Mouse (Mus musculus): ENCODE measurements around the gene Cnot4.
"Not testable (repeated sequence)": the region's sequence is repeated elsewhere in the genome, so short reads cannot be mapped to it uniquely, and the experiment has no call there.

Cnot4 gene

GRCm38 (mm10) chr6:35133579-35134488, at the start of gene Cnot4:
TSS of gene Cnot4 (minus strand) at chr6:35133724.
- peak; percentile 98 for DNase-seq (ENCODE audit: low spot score)

GRCm38 (mm10) chr6:35179299-35179698, 45.8 kb upstream of the Cnot4 start:
- not testable (repeated sequence) for DNase-seq (ENCODE audit: low spot score)

DNA sequence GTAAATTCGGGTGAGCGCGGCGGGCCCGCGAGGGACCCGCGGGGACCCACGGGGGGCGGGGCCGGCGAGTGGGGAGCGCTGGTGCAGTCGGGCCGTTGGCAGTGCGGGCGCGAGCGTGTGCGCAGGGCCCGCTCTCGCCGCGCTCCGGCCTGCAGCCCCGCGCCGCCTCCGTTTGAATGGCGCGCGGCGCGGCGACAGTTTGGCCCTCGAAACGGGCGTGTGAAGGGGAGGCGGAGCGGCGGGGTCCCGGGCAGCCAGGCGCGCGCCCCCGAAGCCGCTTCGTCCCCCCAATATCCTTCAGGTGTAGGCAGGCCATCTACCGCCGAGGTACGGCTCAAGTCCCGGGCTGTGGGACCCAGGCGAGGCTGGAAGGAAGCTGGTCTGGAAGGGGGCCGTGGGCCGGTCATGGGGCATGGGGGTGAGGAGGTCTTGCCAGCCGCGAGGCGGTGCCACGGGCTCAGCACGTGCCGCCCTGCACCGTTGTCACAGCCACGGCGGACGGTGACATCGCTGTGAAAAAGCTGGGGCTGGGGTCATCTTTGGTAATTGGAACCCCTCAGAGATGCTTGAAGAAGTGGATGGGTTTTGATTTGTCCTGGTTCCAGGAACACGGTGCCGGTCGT, 44.2 kb upstream of the Cnot4 start:
- peak; percentile 71 for DNase-seq (ENCODE audit: low spot score)

DNA sequence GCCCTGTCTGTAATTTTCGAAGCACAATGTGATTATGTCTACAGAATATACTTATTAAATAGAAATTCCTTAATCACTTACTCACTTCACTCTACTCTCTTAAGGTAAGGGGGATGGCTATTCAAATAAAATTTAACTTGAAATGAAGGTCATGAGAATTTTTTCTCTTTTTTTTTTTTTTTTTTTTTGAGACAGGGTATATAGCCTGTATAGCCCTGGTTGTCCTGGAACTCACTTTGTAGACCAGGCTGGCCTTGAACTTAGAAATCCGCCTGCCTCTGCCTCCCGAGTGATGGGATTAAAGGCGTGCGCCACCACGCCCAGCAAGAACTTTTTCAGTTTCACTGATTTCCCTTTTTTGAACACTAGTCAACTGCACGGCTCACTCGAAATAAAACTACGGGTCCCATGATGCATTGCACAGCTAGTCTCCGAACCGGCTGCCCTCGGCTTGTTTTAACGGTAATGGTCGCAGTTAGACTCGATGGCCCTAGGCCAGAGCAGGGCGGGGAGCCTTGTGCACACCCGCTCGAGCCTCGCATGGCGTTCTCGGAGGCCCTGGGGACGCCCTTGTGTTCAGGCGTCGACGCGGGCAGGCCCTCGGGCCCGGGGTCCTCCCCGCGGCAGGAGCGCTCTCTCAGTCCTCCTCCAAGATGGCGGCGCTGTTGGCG, 43.6 kb upstream of the Cnot4 start, which contains the start of gene Nup205:
TSS of gene Nup205 (plus strand) at position 443 of the 671 bp plus-strand sequence.
- DNase-seq (ENCODE audit: low spot score): peak; percentile 85

DNA sequence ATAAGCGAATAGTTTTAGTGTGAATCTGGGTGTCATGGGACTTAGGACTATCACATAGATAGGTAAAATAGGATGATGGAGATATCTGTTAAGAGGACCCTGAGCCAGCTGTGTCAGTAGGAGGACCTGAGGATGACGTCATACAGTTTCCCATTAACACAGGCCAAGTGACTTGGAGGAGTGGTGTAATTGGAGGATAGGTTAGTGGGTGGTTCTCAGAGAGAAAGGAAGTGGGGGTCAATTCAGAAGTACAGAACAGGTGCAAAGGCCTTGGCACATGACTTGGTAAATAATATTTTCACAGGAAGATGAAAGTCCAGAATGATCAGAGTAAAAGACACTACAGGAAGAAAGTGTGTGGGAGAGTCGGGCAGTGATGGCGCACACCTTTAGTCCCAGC, 39.7 kb upstream of the Cnot4 start:
- DNase-seq (ENCODE audit: low spot score): no peak

GRCm38 (mm10) chr6:35172028-35172427, 38.5 kb upstream of the Cnot4 start:
- DNase-seq (ENCODE audit: low spot score): not testable (repeated sequence)

DNA sequence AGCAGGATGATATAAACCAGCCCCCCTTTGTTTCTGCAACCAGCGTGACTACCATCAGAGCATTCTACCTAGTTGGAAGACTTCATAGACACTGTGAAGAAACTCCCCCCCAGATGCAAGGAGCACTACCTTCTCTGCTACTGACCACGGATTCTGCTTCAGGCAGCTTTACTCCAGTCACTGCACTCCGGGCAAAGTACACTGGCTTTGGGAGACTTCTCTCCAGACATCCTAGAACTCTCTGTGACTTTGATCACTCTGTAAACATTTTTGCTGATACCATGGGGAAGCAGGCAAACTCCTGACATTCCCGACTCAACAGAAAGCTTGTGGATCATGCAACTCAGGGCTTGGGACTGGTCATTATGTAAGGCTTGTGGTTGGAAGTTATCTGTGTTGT, 35.7 kb upstream of the Cnot4 start:
- no peak for DNase-seq (ENCODE audit: low spot score)

DNA sequence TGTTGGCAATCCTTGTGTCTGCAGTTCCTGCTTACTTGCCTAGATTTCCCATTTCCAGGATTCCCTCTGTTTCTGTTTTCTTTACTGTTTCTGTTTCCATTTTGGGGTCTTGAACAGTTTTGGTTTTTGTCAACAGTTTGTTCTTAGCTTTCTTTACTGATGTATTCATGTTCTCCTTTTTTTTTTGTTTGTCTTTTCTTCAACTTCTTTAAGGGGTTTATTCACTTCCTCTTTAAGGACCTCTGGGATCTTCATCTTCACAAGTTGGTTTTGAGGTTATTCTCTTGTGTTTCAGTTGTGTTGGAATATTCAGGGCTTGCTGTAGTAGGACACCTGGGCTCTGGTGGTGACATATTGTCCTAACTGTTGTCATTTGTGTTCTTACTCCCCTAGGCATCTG, 21.0 kb upstream of the Cnot4 start:
- no peak for DNase-seq (ENCODE audit: low spot score)

DNA sequence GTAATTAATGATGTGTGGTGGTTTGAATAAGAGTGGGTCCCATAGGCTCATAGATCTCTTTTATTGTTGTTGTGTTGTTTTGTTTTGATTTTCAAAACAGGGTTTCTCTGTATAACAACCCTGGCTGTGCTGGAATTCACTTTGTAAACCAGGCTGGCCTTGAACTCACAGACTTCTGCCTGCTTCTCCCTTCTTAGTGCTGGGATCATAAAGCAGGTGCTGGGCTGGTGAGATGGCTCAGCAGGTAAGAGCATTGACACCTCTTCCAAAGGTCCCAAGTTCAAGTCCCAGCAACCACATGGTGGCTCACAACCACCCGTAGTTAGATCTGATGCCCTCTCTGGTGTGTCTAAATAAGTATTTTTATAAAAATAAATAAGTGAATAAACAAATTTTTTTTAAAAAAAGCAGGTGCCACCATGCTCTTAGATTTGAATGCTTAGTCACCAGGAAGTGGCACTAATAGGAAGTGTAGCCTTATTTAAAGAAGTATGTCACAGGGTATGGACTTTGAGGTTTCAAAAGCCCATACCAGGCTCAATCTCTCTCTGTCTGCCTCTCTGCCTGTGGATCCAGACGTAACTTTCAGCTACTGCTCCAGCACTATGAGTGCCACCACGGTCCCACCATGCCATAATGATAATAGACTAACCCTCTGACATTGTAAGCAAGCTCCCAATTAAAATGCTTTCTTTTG, 14.3 kb upstream of the Cnot4 start:
- DNase-seq (ENCODE audit: low spot score): no peak

GRCm38 (mm10) chr6:35145569-35145968, 12.0 kb upstream of the Cnot4 start:
- DNase-seq (ENCODE audit: low spot score): no peak

- DNase-seq (ENCODE audit: low spot score): no peak
Observed at GRCm38 (mm10) chr6:35140351-35140750, 6.8 kb upstream of the Cnot4 start.

DNA sequence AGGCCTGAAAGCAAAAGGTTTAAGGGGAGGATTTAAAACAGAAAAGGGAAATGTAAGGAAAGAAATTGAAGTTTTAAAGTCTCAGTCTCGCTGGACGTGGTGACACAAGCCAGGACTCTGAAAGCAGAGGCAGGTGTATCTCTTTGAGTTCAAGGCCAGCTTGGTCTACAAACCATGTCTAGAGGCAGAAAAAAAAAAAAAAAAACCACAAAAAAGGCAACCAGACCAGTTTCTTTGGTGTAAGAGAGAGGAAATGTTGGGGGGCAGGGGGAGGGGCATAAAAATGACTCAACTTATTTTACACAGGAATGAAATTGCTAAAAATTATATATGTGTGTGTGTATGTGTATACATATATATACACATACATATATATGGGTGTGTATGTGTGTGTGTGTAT, 1.3 kb upstream of the Cnot4 start:
- DNase-seq (ENCODE audit: low spot score): no peak

DNA sequence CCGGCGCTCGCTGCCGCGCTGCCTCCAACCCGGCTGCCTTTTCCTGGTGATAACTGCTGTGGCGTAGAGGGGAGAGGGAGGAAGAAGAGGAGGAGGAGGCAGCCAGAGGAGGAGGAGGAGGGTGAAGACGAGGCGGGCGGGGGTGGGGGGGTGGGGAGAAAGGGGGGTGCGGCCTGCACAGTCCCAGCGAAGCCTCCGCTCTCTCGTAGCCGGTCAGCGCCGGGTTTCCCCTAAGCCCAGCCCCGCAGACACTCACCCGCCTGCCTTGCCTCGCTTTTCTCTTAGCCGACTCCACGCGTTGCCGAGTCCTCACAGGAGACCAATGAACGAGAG, 312 bp downstream of the Cnot4 start:
- no peak for DNase-seq (ENCODE audit: low spot score)

GRCm38 (mm10) chr6:35132806-35133205, 718 bp downstream of the Cnot4 start:
- no peak for DNase-seq (ENCODE audit: low spot score)

DNA sequence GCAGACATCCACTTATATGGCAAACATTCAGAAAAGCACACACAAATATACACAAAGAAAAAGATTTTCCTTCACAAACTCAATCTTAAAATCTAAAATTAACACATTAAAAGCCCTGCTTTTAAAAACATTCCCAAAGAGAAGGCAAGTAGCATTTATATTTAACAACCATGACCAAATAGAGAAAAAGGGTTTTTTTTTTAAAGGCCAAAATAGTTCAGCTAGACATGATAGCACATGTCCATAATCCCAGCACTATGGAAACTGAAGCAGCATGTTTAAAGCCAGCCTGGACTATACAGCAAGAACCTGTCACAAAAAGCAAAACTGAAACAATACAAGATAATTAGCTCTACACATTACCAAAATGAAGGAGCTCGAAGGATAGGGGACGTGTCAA, 11.0 kb downstream of the Cnot4 start:
- no peak for DNase-seq (ENCODE audit: low spot score)

- no peak for DNase-seq (ENCODE audit: low spot score)
Observed at GRCm38 (mm10) chr6:35121925-35122324, 11.6 kb downstream of the Cnot4 start.

DNA sequence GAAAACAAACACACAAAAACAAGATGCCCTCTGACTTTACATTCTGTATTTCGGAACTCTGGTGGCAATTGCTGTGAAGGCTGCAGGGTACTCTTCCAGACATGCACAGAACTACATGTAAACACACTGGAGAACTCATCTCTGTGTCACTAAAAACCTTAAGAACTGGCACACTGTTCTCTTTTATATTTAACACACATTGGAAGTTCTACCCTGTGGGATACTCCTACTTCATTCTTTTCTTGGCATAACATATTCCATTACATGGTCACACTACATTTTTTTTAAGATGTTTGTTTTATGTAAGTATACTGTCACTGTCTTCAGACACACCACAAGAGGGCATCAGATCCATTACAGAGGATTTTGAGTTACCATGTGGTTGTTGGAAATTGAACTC, 31.1 kb downstream of the Cnot4 start:
- DNase-seq (ENCODE audit: low spot score): no peak

DNA sequence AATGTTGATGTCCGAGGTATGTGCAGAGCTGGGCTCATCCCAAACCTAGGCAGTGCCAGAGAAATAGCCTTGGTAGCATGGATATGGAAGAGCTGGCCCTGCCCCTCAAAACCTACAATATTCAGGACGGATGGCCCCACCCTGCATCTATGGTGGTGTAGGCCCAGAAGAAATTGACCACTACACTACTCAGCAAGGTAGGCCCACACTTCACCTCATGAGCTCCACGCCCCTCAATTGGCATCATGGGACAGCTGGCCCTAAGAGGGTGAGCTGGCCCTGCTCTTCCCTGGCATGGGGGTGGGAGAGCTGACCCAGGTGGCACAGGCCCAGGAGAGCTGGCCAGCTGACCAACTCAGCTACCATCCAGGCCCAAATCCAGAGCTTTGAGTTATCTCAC, 48.6 kb downstream of the Cnot4 start:
- DNase-seq (ENCODE audit: low spot score): no peak

DNA sequence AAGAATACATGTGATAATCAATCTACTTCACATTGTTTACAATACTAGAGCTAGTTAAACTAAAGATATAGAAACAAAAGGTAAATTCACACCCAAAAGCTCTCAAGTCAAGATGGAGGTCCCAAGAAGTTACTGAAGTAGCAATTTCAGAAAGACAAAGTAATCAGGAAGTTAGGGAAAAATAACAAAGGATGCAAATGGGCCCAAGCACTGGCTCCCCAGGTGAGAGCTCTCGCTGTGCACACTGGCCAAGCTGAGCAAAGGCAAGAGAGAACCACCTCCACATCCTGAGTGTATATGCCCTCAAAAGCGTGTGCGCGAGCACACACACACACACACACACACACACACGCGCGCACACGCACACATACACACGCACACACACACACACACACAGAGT, 58.4 kb downstream of the Cnot4 start:
- DNase-seq (ENCODE audit: low spot score): no peak

- no peak for DNase-seq (ENCODE audit: low spot score)
Observed at GRCm38 (mm10) chr6:35071261-35071660, 62.3 kb downstream of the Cnot4 start.

DNA sequence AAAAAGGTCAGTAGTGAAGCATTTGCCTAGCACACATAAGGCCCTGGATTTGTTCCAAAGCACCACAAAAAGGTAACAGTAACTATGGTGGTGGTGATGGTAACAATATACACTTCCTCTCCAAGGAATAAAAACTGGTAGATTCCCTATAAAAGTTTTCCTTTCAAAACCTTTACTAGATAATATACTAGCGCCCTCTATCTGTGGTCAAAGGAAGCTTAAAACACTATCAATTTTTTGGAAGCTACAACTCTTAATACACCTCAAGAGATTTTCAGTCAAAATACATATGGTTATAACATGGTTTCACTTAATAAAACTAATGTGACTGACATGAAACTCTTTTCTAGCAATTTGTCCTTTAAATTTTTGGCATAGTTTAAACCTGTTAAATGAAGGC, 71.1 kb downstream of the Cnot4 start:
- no peak for DNase-seq (ENCODE audit: low spot score)

DNA sequence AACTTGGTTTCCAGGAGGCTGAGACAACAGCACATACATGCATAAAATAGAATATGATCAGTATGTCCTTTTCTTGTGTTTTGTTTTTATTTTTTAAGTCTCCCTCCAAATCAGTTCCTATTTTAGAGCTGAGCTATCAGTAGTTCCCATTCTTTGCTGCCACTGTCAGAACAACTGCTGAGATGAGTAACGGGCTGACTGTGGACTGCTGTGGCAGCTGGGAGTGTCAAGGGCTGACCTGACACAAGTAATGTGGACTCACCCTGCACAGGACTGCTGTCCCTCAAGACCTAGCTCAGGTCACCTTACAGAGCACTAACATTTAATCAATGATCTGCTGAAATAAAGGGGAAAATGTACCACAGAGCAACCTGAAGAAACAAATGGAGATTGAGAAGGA, 90.4 kb downstream of the Cnot4 start:
- DNase-seq (ENCODE audit: low spot score): no peak

Data from testis, postnatal 10 days (tissue).